Mouse (Mus musculus): ENCODE results near the gene Mtif3.
A peak's percentile ranks its signal among the peaks of the same experiment; 100 is the strongest.

Gene Mtif3

DNA sequence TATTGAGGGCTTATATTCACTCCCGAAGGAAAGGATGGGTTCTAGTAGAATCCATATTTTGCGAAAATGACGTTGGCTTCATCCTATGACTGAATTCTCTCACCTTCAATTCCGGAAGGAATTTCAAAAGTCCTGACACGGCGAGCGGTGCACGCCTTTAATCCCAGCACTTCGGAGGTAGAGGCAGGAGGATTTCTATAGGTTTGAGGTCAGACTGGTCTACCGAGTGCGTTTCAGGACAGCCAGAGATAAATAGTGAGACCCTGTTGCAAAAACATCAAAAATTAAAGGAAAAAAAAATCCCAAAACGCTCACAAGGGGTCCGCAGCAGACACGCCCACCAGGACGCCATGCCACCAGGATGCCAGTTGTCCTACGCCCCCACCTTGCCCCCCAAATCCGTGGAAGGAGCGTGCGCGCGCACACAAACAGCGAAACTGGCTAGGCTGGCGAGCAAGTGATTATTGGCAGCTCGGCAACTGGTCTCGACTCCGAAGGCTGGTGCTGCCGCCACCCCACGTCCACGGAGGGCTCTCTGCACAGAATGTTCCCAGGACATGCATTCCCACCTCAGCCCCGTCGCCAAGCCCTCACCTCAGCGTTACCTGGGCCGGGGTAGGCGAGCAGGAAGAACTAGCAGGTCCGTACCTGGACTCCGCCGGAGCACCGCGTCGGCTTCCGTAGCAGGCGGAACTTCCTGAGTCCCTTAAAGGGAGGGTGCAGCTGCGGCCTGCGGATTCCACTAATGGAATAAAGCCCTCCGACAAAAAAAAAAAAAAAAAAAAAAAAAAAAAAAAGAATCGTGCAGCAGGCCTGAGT is at the start of gene Mtif3:
TSS of gene Mtif3 (minus strand) at position 683 of the 819 bp plus-strand sequence.
- peak; percentile 95 for DNase-seq

DNA sequence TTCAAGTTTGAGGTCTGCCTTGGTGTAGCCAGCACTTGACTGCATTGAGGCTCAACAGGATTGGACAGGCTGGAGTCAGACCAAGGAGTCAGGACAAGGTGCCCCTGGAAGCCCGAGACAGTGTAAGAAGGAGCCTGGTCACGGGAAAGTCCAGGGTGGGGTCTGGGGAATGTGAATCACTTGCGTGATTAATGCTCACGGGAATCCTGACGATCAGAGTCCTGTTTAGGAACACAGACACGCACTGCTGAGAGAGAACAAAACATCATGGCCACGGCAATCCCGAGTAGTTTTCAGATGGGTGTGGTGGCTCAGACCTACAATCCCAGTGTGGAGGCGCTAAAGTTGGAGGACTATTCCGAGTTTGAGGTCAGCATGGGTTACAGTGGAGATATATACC is 47.7 kb upstream of the Mtif3 start:
- no peak for DNase-seq

DNA sequence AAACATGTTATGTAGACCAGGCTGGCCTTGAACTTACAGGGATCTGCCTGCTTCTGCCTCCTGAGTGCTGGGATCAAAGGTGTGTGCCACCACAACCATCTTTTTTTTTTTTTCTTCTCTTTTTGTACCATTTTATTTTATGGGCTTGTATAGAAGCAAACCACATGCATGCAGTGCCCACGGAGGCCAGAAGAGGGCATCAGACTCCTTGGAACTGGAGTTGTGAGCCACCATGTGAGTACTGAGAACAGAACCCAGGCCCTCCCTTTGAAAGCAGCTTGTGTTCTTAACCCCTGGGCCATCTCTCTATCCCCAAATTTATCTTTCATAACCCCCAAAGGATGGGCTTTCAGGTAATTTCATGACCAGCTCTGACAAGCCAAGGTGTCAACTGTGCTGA is 39.7 kb upstream of the Mtif3 start:
- DNase-seq, result no peak

DNA sequence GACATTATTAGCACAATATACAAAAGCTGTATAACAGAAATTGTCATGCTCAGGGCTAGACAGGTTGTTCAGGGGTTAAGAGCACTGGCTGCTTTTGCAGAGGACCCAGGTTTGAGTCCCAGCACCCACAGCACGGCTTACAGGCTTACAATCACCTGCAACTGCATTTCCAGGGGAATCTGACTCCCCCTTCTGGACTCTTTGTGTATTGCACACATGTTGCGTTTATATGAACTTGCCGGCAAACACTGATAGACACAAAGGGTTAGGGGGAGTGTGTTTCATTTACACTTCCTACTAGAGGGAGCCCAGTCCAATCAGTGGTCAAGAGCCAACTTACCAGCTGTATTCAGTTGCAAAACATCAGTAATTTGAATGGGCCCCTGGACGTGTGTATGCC is 37.7 kb upstream of the Mtif3 start:
- no peak for DNase-seq

DNA sequence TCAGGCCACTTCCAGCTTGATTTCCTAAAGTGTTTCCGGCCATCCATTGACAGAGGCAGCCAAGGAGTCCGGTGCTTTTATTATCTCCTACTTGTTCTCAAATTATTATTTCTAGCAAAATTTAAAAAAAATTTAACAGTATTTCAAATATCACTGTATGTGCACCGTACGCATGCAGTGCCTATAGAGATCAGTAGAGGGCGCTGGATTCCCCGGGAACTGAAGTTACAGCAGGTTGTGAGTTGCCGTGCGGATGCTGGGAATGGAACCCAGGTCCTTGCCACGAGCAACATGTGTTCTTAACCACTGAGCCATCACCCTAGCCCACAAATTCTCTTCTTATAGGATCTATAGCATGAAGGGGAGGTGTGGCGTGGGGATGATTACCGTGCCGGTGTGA is 35.2 kb upstream of the Mtif3 start:
- DNase-seq, result no peak

DNA sequence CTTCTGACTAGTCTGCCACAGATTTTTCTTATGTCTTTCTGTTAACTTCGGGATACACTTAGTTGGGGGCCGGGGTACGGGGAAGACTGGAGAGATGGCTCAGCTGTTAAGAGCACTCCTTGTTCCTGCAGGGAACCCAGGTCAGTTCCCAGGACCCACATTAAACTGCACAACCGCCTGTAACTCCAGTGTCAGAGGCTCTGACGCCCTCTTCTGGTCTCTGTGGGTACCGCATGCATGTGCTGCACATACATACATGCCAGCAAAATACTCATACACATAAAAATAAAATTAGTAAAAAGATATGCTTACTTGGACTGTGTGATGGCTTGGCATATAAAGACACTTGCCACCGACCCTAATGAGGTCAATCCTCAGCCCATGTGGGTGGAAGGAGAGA is 33.2 kb upstream of the Mtif3 start:
- no peak for DNase-seq

DNA sequence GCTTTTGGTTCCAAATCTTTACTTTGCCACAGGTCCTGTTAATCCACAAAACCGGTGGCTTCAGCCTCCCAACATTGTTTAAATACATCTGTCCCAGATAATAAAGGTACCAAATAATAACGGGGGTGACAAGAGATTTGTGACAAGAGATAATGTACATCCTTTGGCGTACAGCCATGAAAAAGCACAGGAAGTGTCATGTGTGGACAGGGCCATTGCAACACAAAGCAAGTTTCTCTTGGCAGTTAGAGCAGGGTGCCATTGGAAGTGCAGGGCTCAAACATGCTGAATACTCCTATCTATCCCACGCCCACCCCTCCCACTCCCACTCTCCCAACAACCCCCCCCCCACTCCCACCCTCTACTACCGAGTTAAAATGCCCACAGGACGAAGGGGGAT is 31.4 kb upstream of the Mtif3 start:
- no peak for DNase-seq

DNA sequence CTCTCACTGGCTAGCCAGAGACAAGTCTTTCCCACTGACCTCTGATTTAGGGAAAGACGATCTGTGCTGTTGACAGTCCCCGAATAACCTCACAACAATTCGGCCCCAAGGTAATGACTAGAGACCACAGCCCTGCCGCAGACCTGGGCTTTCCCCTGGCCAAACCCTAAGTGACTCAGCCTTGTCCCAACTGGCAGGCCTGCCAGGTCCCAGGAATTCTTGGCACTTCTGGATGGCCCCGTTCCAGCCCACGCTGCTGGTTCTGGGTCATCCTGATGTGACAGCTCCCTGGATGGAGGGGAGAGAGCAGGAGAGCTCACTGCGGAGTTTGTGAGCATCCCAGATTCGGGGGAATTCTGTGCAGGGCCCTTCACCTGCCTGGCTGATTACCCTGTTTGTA is 29.9 kb upstream of the Mtif3 start:
- DNase-seq, result no peak

DNA sequence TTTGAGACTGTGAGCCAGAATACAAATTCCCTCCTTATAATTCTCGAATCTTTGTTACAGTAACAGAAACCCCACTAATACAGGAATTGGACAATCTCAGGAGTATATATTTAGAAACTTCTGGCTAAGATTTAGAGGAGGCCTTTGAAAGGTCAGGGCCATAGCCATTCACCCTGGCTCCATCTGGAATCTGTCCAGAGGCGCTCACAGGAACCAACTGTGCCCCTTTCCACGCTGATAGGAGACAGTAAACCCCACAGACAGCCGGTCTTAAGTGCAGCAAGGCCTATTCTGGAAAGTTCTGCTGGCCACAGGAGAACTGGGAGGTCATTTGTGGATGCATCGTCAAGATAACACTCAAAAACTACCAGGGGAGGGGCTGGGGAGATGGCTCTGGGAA is 25.5 kb upstream of the Mtif3 start:
- DNase-seq, result no peak

DNA sequence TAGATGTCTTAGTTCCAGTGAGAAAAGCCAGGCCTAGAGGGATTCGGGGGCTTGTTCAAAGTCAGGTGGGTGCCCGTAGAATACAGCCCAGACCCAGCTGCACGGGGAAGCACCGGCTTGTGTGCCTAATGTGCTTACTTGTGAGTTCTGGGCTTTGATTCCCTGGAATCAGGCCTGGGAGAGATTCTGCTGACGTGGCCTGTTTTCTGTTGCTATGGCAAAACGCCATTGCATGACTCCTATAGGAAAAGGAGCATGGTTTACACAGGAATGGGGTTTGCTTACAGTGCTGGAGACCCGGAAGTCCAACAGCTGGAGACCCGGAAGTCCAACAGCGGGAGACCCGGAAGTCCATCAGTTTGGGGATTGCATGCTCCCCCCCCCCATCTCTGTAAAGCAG is 24.0 kb upstream of the Mtif3 start:
- DNase-seq, result no peak

DNA sequence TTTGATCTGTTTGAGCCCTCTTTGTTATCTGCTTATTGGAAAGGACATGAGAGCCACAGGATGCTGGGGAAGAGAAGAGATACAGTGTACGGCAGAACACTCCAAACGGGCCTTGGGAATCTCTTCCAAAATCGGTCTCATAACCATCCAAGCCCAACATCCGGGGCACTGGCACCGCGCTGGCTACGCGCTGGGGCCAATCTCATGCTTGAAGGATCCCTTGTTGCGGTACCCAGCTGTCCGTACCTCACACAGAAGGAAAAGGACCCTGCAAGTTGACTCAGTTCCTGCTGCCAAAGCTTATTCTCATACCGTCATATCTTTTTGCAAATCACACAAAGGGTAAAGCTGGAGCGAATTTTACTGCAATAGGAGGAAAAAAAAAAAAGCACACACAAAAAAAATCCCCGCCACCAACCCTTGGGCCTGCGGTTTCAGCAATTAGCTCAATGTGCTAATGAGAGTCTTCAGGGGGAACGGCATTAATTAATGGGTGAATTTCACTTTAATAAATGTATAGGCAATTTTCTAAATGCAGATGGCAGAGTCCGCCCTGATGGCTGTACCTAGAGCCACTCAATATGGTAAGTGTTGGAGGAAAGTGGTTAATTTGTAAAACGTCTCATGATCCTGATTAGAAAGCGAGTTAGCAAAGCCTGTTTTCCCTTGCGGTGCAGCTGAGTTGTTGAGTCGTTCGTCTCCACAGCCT is 22.3 kb upstream of the Mtif3 start:
- DNase-seq, result peak; percentile 54

DNA sequence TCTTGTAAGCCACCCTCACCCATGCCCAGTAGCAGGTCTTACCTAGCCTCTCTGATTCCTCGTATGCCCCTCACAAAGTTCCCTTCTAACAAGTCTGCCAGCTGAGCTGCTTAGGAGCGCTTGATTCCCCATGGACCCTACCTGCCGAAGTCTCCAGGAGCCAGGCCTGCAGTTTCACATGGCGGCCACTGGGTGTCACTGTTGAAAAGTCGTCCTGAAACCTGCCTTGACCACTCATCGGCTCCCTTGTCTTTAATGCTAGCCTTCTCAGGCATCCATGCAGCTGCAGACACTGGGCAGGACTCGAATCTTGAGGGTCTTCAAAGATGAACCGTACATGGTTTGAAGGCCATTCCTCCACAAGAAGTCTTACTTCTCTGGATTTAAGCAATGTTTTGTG is 19.6 kb upstream of the Mtif3 start:
- DNase-seq, result peak; percentile 77

DNA sequence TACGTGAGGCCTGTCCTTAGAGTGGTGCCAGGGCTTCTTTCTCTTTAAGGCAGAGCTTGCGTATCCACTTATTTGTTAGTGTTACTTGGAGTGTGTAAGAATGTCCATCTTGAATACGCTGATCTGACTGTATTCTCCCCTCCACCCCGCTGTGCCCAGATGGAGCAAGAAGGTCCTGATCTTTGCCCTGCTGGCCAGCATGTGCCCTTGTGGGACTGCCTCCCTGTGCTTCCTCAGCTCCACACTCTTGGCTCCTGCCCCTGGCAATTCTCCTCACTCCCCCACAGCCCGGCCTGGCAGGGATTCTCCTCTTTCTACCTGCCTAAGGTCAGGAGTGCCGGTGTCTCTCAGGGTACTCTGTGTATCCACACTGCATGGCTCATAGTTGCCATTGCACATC is 17.8 kb upstream of the Mtif3 start:
- no peak for DNase-seq

DNA sequence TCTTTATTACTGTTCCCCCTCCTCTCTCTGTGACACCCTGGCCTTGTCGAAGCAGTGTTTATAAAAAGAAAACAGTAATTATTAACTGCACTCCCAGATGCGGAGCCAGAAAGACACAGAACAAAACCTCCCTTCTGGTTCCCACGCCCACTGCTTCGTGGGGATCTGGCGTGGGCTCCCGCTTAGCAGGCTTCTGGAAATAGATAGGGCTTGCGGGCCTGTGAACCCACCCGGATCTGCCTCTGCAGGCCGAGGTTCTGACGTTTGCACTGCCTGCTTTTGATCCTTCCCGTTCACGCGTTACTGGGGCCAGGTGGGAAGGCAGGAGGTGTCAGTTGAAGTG is 11.2 kb upstream of the Mtif3 start:
- no peak for DNase-seq

DNA sequence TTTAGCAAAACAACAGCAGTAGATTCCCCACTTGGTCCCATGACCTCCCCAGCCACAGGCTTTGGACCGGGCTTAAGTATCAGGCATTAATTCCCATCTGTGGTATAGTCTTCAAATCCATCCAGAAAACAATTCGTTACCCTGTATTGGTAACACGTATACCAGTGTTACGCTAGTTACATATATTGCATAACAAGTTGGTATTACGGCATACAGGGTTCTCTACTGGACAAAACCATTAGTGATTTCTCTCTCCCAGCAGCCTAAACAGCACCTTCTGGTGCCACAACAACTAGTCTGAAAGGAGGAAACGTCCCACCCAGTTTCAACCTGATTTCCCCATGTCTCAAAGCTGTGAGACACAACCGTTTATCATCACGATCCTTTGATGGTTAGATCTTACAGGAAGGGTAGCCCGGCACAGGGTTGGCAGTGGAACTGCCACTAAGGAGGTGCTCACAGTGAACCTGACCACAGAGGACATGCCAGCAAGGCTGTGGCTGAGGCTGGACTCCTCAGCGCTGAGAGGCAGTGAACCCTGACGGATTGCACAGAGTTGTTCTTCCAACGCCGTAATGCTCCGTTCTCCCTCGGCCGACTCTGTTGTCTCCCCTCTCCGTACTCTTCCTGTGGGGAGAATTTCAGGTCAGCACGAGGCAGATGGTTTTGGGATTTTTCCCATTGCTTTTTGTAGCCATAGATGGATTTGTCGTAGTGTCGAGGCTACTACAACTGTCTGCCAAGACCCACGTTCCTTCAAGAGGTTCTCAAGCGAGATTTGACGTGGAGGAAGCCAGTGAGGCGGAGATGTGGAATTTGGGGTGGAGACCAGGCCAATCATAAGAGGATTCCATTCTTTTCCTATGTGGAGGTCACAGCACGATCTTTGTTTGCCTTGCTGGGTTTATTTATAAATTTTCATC is 10.5 kb upstream of the Mtif3 start:
- DNase-seq, result no peak

DNA sequence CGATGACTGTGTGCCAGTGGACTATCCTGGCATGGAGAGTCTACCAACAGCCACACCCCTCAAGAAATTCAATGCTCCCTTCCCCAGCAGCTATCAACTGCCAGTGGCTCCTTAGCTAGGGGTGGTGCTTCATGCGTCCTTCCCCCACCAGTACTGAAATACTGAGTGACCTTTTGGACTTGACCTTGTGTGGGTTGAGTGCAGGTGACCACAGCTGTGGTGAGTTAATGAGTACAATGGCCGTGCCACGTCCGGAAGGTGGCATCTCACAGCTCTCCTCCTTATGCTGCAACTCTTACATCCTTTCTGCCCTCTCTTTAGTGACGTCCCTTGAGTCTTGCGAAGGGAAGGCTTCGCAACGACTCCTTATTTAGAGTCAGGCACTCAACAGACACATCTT is 9.8 kb upstream of the Mtif3 start:
- no peak for DNase-seq

DNA sequence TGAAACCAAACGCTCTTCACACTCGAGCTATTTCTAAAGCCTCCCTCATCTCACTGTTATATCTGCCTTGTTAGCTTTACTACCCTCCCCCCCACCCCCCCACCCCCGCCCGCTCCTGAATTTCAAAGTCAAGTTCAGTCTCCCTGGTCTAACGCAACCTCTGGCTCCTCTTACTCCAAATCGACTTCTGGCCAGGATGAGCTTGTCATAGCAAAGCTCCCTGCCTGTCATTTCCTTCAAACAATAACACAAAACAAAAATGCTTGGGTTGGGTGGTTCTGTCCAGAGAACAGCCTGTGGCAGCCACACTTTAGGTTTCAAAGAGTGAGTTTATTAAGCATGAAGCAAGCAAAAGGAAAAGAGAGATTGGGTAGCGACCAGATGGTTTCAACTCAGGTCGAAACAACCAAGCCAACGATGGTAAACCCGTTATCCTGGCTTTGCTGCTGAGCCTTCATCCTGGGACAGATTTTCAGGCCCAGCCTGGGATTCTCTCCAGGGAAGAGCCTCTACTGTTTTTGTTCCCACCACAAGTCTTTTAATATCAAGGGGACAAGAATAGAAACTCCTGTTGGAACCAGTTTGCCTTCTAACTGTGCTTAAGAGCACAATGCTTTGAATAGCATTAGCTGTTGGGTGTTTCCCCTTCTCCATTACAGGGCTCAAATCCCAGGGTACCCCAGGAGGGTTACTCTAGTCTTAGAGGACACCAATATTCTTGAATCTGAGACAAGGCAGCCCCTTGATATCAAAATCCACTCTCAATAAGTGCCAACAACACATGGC is 8.4 kb upstream of the Mtif3 start:
- DNase-seq, result no peak

DNA sequence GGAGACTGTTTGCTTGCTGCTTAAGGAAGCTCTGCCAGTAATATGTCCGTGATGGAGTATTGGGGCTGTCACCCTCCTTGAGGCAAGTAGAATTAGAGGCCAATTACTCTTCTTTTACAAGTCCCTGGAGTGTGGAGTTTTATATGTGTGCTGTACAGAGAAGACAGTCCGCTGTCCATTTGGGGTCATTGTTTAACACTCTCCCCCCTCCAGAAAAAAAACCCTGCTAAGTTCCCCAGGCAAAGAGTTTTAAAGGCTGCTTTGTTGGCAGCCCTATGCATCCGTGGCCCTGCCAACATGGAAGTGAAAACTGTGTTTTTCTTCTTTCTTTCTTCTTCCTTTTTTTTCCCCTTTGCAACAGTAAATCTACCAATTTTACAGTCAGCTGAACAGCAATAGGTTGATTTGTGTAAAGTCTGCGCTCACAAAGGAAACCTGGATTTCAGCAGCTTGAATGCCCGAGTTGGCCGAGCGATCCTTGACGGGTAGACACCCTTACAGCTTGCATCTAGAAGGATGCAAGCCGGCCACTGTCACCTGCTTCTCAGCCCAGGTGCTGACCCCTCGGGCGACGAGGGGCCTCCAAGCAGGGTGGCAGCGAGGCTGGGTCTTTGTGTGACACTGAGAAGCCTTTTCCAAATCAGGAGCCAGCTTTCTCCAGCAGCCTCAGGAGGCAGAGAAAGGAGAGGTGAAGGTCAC is 5.2 kb upstream of the Mtif3 start:
- DNase-seq, result no peak

DNA sequence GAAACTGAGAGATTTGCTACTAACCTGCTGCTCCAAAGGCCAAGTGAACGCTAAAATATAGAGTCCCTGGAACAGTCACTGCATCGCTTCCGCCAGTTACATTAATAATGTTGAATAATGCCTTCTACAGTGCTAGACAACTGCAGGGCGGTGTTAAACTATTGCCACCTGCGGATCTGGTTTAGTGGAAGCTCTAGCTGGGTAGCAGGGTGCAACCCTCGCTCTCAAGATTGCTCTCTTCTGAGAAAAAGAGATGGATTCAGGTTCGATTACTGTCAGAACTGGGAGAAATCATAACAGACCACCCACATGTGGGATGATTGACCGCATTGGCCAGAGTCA is 308 bp upstream of the Mtif3 start:
- no peak for DNase-seq

DNA sequence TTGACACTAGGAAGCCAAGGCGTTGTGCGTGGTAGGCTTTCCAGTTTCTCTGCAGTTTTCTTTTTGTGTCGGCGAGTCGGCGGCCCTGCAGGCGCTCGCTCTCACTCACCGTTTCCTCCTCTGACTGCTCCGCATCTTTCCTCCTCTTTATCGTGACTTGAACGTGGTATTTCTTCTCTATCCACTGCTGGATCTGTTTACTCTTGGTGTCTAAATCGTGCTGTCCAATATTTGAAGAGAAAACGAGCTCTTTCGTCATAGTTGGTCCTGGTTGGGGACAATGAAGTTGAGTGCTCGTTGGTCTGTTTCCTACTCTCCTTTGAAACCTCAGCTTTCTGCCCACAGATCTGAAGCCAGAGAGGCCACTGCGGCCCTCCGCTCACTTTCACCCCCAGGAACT is 6.9 kb downstream of the Mtif3 start:
- DNase-seq, result no peak

DNA sequence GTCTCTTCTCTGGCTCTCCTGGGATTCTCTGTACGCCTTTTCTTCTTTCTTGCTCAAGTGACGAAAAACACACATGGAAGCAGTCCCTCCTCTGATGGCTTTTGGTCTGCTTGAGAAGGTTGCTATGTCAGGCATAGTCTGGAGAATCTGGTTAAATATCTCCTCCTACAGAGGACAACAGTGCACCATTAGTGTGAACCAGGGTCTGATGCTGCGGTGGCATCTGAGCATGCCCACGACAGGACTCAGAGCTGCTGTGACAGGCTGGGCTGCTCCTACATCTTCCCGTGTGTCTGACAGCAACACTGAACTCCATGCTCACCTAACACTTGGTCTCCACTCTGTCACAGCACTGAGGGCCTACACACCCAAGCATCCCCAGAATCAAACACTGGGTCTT is 7.9 kb downstream of the Mtif3 start:
- no peak for DNase-seq

DNA sequence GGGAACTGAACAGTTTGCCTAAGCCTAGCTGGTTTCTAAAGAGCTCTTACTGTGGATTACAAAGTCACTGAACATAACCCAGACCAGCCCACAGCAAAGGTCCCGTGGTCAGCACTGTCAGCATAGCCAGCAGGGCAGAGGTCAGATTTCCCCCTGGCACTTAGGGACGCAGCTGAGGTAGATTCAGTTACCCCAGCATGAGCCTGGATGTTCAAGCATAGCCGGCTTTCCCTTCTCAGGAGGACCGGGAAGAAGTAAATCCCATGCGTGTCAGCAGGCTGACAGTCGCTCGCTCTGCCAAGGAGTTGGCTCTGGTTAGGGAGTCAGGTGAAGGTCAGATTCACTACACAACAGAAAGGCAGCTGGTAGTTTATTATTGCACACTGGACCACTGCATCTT is 9.0 kb downstream of the Mtif3 start:
- no peak for DNase-seq
